Mouse (Mus musculus) heart, postnatal 0 days (tissue): ENCODE data around the gene 4930407I10Rik. TPM values are rescaled to one million over a fixed set of nuclear protein-coding genes. Genes with fewer than 3 reads are reported as not detected.

ENCODE experiments used
- ATAC-seq: fragments of 200-750 bp; cut with Nextera tagmentation; 2 replicates; pipeline ENCODE4 v1.8.0; 2017; ENCODE audit warnings: low read depth, moderate number of reproducible peaks, moderate library complexity; ENCODE audit not compliant: insufficient read depth
- DNase-seq: peaks from one replicate; pipeline ENCODE4 v3.0.0-alpha.2; 2016; ENCODE audit warnings: low spot score
- H3K27ac ChIP-seq: fragments of 300-500 bp; sonication (generic); 2 replicates; pipeline ENCODE4 v1.5.1; 2014; ENCODE audit warnings: low read depth, mild to moderate bottlenecking
- H3K27me3 ChIP-seq: fragments of 300-500 bp; sonication (generic); 2 replicates; pipeline ENCODE4 v1.6.1; 2014; ENCODE audit warnings: low read length, mixed read lengths; ENCODE audit not compliant: control insufficient read depth, insufficient read depth
- H3K36me3 ChIP-seq: fragments of 300-500 bp; sonication (generic); replicated peaks from 2 replicates; pipeline ENCODE4 v1.6.1; 2014; ENCODE audit warnings: low read length, mixed read lengths; ENCODE audit not compliant: control insufficient read depth, insufficient read depth
- H3K4me1 ChIP-seq: fragments of 300-500 bp; sonication (generic); 2 replicates; pipeline ENCODE4 v1.6.1; 2014; ENCODE audit warnings: antibody characterized with exemption; ENCODE audit not compliant: control insufficient read depth, insufficient read depth
- H3K4me2 ChIP-seq: fragments of 300-500 bp; sonication (generic); 2 replicates; pipeline ENCODE4 v1.6.1; 2014; ENCODE audit warnings: low read depth, mild to moderate bottlenecking, low read length, moderate library complexity
- H3K4me3 ChIP-seq: fragments of 300-500 bp; sonication (generic); 2 replicates; pipeline ENCODE4 v1.5.1; 2014; ENCODE audit warnings: low read depth, low read length
- H3K9ac ChIP-seq: fragments of 300-500 bp; sonication (generic); replicated peaks from 2 replicates; pipeline ENCODE4 v1.6.1; 2014; ENCODE audit warnings: low read depth, low read length, mixed read lengths
- H3K9me3 ChIP-seq: fragments of 300-500 bp; sonication (generic); replicated peaks from 2 replicates; pipeline ENCODE4 v1.6.1; 2016; ENCODE audit warnings: low read length; ENCODE audit not compliant: control insufficient read depth
- CTCF ChIP-seq: IDR thresholded peaks from 2 replicates; pipeline ENCODE4 v1.5.1; 2016; ENCODE audit warnings: antibody characterized with exemption, control low read depth, low read depth
- EP300 ChIP-seq: IDR thresholded peaks from 2 replicates; pipeline ENCODE4 v1.6.1; 2016; ENCODE audit warnings: antibody characterized with exemption, low read depth
- WGBS: fragments of 180-500 bp; shearing (Covaris S2); extraction: QIAGEN DNeasy Blood & Tissue Kit; methylation state at CpG from one replicate; pipeline ENCODE4 v1.1.7; 2014; 5-methylcytosine and 5-hydroxymethylcytosine counted together
- polyA plus RNA-seq: library from polyadenylated mRNA; unstranded; fragments of >200 nt; fragmentation: Nextera tagmentation; extraction: Ambion mirVana; gene quantifications from 2 replicates; pipeline ENCODE4 v1.2.1, GENCODE M21; 2015
- total RNA-seq: library from RNA; depleted of rRNA; stranded (reverse); fragments of >200 nt; gene quantifications from 2 replicates; pipeline ENCODE4 v1.2.3, GENCODE M21; 2014; ENCODE audit warnings: low replicate concordance

The 4930407I10Rik gene
- total and polyA plus RNA-seq, 2 experiments from 2014 or later, result not detected

DNA sequence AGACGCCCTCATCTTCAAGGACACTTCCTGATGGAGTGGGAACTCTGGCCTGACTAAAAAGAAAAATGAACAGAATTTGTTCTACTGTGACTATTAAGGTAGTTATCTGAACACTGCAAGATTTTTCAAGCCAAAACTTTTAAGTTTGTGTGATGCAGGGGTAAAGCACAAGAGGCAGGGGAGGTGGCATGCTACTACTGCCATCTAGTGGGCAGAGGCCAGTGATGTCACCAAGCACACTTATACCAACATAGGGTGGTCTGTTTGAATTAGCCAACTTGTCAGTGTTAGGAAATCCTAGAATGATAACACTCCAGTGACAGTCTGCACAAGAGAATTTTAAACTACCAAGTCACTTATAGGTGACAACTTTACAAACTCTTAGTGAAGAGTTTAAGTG is 18.3 kb upstream of the 4930407I10Rik start:
- 96% methylated on average over 1 of the region's 1 CpGs for WGBS
- peak; percentile 51; the same call in 1 of the 2 replicates for ATAC-seq
- peaks cover 61% of the 10 kb centered on the region for H3K36me3 ChIP-seq

DNA sequence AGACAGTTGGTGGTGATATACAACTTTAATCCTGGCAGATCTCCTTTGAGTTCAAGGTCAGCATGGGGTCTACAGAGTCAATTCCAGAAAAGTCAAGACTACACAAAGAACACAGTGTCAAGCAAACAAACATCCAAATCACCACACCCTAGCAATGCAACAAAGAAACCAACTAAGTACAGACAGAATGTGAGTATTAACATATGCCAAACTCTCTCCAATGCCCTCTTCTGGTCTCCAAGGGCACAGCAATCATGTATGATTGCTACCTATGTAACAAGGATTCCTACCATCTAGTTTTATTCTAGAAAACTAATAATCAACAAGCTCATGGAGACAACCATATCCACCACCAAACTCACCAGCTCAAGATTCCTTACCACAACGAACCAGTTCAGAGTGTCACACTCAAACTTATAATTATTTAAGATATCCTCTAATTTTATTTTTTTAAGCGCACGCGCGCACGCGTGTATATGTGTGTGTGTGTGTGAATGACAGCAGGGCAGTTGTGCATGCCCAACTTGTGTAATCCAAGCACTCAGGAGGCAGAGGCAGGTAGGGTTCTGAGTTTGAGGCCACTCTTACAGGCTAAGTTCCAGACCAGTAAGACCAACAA is 14.7 kb upstream of the 4930407I10Rik start:
- Histone ChIP-seq H3K27me3 (no peaks in the 10 kb centered on the region), H3K36me3 (peaks cover 33% of the 10 kb centered on the region), H3K9ac (no peak overlapping the region), H3K27ac (no peak overlapping the region), H3K4me2 (no peak overlapping the region), H3K4me1 (peaks cover 8% of the 10 kb centered on the region; the same call in 1 of the 2 replicates), H3K4me3 (no peak overlapping the region), H3K9me3 (no peaks in the 10 kb centered on the region)
- ATAC-seq, result no peak
- no peak for DNase-seq
- TF ChIP-seq CTCF (peak; percentile 32; the same call in 1 of the 2 replicates), EP300 (no peak)
- WGBS, result 97% methylated on average over 7 of the region's 7 CpGs

More for the DNA sequence above, 18.3 kb upstream of the 4930407I10Rik start:
- H3K9ac ChIP-seq, result no peak overlapping the region
- no peaks in the 10 kb centered on the region for H3K27me3 ChIP-seq
- peak; percentile 53 for DNase-seq
- no peaks in the 10 kb centered on the region for H3K4me1 ChIP-seq
- no peaks in the 10 kb centered on the region for H3K9me3 ChIP-seq
- no peak overlapping the region for H3K27ac ChIP-seq
- no peak overlapping the region for H3K4me3 ChIP-seq
- H3K4me2 ChIP-seq, result no peak overlapping the region
- TF ChIP-seq CTCF (peak; percentile 69), EP300 (no peak)

DNA sequence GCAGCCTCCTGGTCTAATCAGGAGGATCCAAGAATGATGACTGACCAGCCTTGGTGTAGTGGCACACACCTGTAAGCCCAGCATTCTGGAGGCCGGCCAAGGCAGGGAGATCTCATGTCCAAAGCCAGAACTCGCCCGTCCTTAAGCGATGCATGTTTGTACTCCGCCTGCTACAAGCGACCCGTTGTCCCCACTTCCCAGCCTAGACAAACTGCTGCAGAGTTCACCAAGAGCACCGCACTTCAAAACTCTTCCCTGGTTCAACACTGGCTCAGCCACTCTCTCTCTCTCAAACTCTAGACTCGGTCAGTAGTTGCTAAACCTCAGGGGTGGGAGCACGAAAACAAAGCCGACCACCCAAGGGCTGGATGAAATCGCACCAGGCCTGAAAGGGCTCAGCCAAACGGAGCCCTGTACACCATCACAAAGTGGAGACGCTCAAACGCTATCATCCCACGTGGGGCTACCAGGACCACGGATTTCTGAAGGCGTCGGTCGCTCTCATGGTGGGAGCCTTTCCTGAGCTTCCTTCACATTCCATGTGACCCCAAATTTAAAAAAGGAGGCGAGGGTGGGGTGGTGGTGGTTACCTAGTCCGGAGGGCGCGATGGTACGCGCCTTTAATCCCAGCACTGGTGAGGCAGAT is 12.6 kb upstream of the 4930407I10Rik start:
- TF ChIP-seq CTCF (no peak), EP300 (no peak)
- Histone ChIP-seq H3K27me3 (no peaks in the 10 kb centered on the region), H3K4me1 (peaks cover 8% of the 10 kb centered on the region; the same call in 1 of the 2 replicates), H3K36me3 (peaks cover 16% of the 10 kb centered on the region), H3K9ac (peak overlapping the region; percentile 90), H3K4me2 (peak overlapping the region; percentile 77), H3K9me3 (no peaks in the 10 kb centered on the region), H3K27ac (no peak overlapping the region), H3K4me3 (peak overlapping the region; percentile 97)
- under 1% methylated on average over 26 of the region's 26 CpGs for WGBS
- ATAC-seq, result no peak
- DNase-seq, result no peak

DNA sequence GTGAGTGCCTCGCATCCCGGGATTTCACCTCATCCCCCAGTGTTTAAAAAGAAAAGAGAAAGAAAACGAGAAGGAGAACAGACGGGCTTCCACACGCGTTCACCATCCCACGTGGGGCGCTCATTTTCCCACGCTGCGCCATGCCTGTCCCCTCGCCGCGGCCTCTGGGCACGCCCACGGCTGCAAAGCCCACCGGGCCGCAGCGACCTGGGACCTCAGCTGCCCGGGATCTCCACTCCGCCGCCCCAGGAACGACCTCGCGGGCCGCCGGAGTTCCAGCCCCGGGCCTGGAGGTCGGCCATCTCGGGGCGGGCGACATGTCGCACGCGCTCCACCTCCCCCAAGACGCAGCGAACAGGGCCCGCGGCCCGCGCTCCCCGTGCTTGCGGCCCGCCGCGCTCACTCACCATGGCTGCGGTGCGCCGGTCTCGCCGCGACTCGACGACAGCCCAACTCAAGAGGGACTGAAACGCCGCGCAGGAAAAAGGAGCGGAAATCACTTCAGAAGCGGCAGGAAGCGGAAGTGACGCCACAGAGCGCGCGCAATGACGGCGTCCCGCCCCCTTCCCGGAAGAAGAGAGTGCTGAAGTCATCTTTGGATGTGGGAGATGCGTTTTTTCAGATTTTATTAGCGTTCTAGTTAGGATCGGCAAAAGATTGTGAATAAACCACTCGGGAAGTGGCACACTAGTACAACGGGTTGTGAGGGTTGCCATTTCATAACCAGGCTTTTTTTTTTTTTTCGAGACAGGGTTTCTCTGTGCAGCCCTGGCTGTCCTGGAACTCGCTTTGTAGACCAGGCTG is 11.7 kb upstream of the 4930407I10Rik start, which contains the start of gene Snu13:
TSS of gene Snu13 (minus strand) at position 519 of the 804 bp plus-strand sequence.
- Histone ChIP-seq H3K27me3 (no peaks in the 10 kb centered on the region), H3K9ac (peak within 1 kb of the TSS; percentile 90), H3K4me1 (peaks cover 8% of the 10 kb centered on the region; the same call in 1 of the 2 replicates), H3K4me2 (peak within 1 kb of the TSS; percentile 77), H3K4me3 (peak within 1 kb of the TSS; percentile 97), H3K9me3 (no peaks in the 10 kb centered on the region), H3K36me3 (peaks cover 14% of the 10 kb centered on the region), H3K27ac (peak within 1 kb of the TSS; percentile 93)
- no peak for TF ChIP-seq EP300
- TF ChIP-seq CTCF, result no peak
- ATAC-seq (peak; percentile 90), DNase-seq (peak; percentile 86)
- under 1% methylated on average over 74 of the region's 74 CpGs for WGBS

DNA sequence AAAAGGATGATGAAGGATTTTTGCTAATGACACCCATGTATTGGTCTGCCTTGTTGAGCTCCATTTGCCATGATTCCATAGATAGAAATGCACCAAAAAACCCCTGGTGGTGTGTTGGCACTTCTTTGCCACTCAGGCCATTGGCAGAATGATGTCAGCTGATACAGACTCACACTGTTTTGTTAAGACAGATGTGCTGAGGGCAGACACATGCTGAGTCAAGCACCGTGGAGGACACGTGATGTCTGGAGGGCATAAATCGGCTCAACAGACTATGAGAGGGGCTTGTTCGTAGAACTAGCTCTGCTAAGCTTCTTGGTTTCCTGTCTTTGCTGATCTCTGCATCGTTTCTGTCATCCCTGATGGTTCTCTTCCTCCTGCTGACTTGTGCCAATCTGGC is 6.4 kb upstream of the 4930407I10Rik start:
- Histone ChIP-seq H3K9ac (no peak overlapping the region), H3K27ac (no peak overlapping the region), H3K4me3 (no peak overlapping the region), H3K9me3 (no peaks in the 10 kb centered on the region), H3K36me3 (no peaks in the 10 kb centered on the region), H3K4me1 (no peaks in the 10 kb centered on the region), H3K27me3 (no peaks in the 10 kb centered on the region; the same call in 1 of the 2 replicates), H3K4me2 (no peak overlapping the region)
- ATAC-seq (no peak), DNase-seq (no peak)
- WGBS, result 53% methylated on average over 5 of the region's 5 CpGs
- no peak for TF ChIP-seq EP300
- no peak for TF ChIP-seq CTCF
